8 mouse cellular contexts compared by ENCODE assay signal in genomic region chr1:153332444-153333295, GRCm38 (mm10). TPM values are rescaled to one million over a fixed set of nuclear protein-coding genes. Genes with fewer than 3 reads are reported as not detected.
DNase-seq lines count a peak whose midpoint lies in the region; ATAC-seq and TF ChIP-seq lines count a peak whose summit lies in the region.

TSS of gene Lamc1 (minus strand) at chr1:153332786.

- H3K9ac ChIP-seq in embryonic facial prominence, embryonic 12.5 days = peak within 1 kb of the TSS; percentile 93
- peak within 1 kb of the TSS; percentile 89 for H3K9ac ChIP-seq in limb, embryonic 14.5 days (ENCODE audit: low read depth, low read length, severe bottlenecking)
- peak within 1 kb of the TSS; percentile 88 for H3K9ac ChIP-seq in midbrain, embryonic 16.5 days (ENCODE audit: low read depth, low read length)

- H3K4me3 ChIP-seq in embryonic facial prominence, embryonic 12.5 days = peak within 1 kb of the TSS; percentile 97
- H3K4me3 ChIP-seq in limb, embryonic 14.5 days (replicated peaks; ENCODE audit: low read length) = peak within 1 kb of the TSS; percentile 96
- peak within 1 kb of the TSS; percentile 85 for H3K4me3 ChIP-seq in midbrain, embryonic 16.5 days (ENCODE audit: low read depth, low read length)

- H3K9me3 ChIP-seq in embryonic facial prominence, embryonic 12.5 days = no peaks in the 10 kb centered on the region
- H3K9me3 ChIP-seq in limb, embryonic 14.5 days (ENCODE audit: control insufficient read depth, low read length) = no peaks in the 10 kb centered on the region
- no peaks in the 10 kb centered on the region for H3K9me3 ChIP-seq in midbrain, embryonic 16.5 days (replicated peaks; ENCODE audit: control insufficient read depth, low read length, poor library complexity, severe bottlenecking)

- peak within 1 kb of the TSS; percentile 89 for H3K27ac ChIP-seq in embryonic facial prominence, embryonic 12.5 days
- peak within 1 kb of the TSS; percentile 84 for H3K27ac ChIP-seq in limb, embryonic 14.5 days (replicated peaks; ENCODE audit: low read depth, low read length)
- peak within 1 kb of the TSS; percentile 82 for H3K27ac ChIP-seq in midbrain, embryonic 16.5 days (ENCODE audit: low read length)

- peak; percentile 81; the same call in 1 of the 2 replicates for TF ChIP-seq POLR2A in limb, embryonic 14.5 days (IDR thresholded peaks at IDR 0.05; ENCODE audit: borderline replicate concordance, extremely low read depth, insufficient read depth, insufficient read length)

- 1% methylated on average over 77 of the region's 85 CpGs for WGBS in embryonic facial prominence, embryonic 12.5 days
- 1% methylated on average over 43 of the region's 85 CpGs for WGBS in limb, embryonic 14.5 days
- under 1% methylated on average over 61 of the region's 85 CpGs for WGBS in midbrain, embryonic 16.5 days

- DNase-seq in 416B (ENCODE audit: low read depth) = peak; percentile 90
- peak; percentile 94 to 96 for DNase-seq in adrenal gland, postnatal 36 days
- DNase-seq in heart, adult 8-10 months (ENCODE audit: low spot score) = peak; percentile 89
- peak; percentile 90 to 91 for DNase-seq in kidney, adult 8-10 months
- DNase-seq in limb, embryonic 14.5 days (ENCODE audit: low spot score) = peak; percentile 90
- DNase-seq in spleen, postnatal 10 days (ENCODE audit: low spot score in 2 of 2) = peak; percentile 44 to 77

- H3K36me3 ChIP-seq in embryonic facial prominence, embryonic 12.5 days = no peaks in the 10 kb centered on the region
- H3K36me3 ChIP-seq in limb, embryonic 14.5 days (ENCODE audit: control insufficient read depth, insufficient read depth, low read length) = no peaks in the 10 kb centered on the region
- no peaks in the 10 kb centered on the region for H3K36me3 ChIP-seq in midbrain, embryonic 16.5 days (ENCODE audit: control insufficient read depth, insufficient read depth, low read length)

- H3K4me2 ChIP-seq in embryonic facial prominence, embryonic 12.5 days (replicated peaks) = peak within 1 kb of the TSS; percentile 95
- peak within 1 kb of the TSS; percentile 89 for H3K4me2 ChIP-seq in limb, embryonic 14.5 days (replicated peaks; ENCODE audit: low read depth, low read length, severe bottlenecking)
- H3K4me2 ChIP-seq in midbrain, embryonic 16.5 days (ENCODE audit: low read length) = peak within 1 kb of the TSS; percentile 92

- peak; percentile 93 for ATAC-seq in embryonic facial prominence, embryonic 12.5 days (ENCODE audit: insufficient number of reproducible peaks, insufficient read depth, low FRiP score, low TSS enrichment)
- peak; percentile 93 for ATAC-seq in limb, embryonic 14.5 days (ENCODE audit: low FRiP score, low read depth)
- peak; percentile 91 for ATAC-seq in midbrain, embryonic 16.5 days

- H3K4me1 ChIP-seq in embryonic facial prominence, embryonic 12.5 days = peaks cover 17% of the 10 kb centered on the region; the same call in 1 of the 2 replicates
- peaks cover 16% of the 10 kb centered on the region for H3K4me1 ChIP-seq in limb, embryonic 14.5 days (ENCODE audit: control insufficient read depth, insufficient read depth, low read length)
- peaks cover 24% of the 10 kb centered on the region for H3K4me1 ChIP-seq in midbrain, embryonic 16.5 days (ENCODE audit: control insufficient read depth, insufficient read depth, low read length)

- H3K27me3 ChIP-seq in embryonic facial prominence, embryonic 12.5 days = no peaks in the 10 kb centered on the region
- H3K27me3 ChIP-seq in limb, embryonic 14.5 days (ENCODE audit: control insufficient read depth, insufficient read depth, low read length) = no peaks in the 10 kb centered on the region
- no peaks in the 10 kb centered on the region for H3K27me3 ChIP-seq in midbrain, embryonic 16.5 days (ENCODE audit: control insufficient read depth, insufficient read depth, low read depth, low read length)

RNA-seq across cellular contexts. Expression of gene Lamc1, which starts in this region (rescaled TPM):
- 100 to 1,000 TPM in 1 of 2 experiments, 10 to 100 TPM in 1; 84.0 to 141 TPM for total RNA-seq in adrenal gland, postnatal 36 days (2021)
- 39.7 and 42.6 TPM in 2 replicates for polyA plus RNA-seq in embryonic facial prominence, embryonic 12.5 days (2016; fragmentation: Nextera tagmentation; extraction: Ambion mirVana)
- total RNA-seq in heart, adult 8-10 months (2022) = 100 to 1,000 TPM in 2 of 4 experiments, 10 to 100 TPM in 2; 83.2 to 109 (median 98.8) TPM
- 118 and 132 TPM in 2 replicates for polyA plus RNA-seq in limb, embryonic 14.5 days (2012; rRNA removed)
- 76.7 and 78.1 TPM in 2 replicates for polyA plus RNA-seq in limb, embryonic 14.5 days (2014; fragmentation: Nextera tagmentation; extraction: Ambion mirVana)
- polyA plus RNA-seq in midbrain, embryonic 16.5 days (2015; fragmentation: Nextera tagmentation; extraction: Ambion mirVana) = 11.0 and 13.7 TPM in 2 replicates

Comparison
In these comparisons a context has a peak if more than half of its experiments do, and no peak if none do; other contexts are left out.
1. Peak in every context shown above with its lines: DNase-seq, ATAC-seq, H3K4me3 ChIP-seq and H3K27ac ChIP-seq.